Mouse (Mus musculus) frontal cortex, postnatal 10 days (tissue): ENCODE data around the gene Smbd1.

Source experiments
- DNase-seq, 2 experiments: peaks; one replicate each; pipeline ENCODE4 v3.0.0; 2022; ENCODE audit warnings: low spot score in 2 of 2, mixed read lengths in 1 of 2

The Smbd1 gene

GRCm38 (mm10) chr16:32810321-32810720 is at the start of gene Smbd1:
Smbd1 (minus strand) TSS chr16:32810477.
- DNase-seq, result no peak

GRCm38 (mm10) chr16:32858771-32859636 is 48.7 kb upstream of the Smbd1 start:
- no peak for DNase-seq

- no peak for DNase-seq
Observed at GRCm38 (mm10) chr16:32858356-32858755, 48.1 kb upstream of the Smbd1 start.

- no peak for DNase-seq
Observed at GRCm38 (mm10) chr16:32856751-32857150, 46.5 kb upstream of the Smbd1 start.

- no peak for DNase-seq
Observed at GRCm38 (mm10) chr16:32854050-32854571, 43.8 kb upstream of the Smbd1 start.

- no peak for DNase-seq
Observed at GRCm38 (mm10) chr16:32853492-32854049, 43.3 kb upstream of the Smbd1 start.

- no peak for DNase-seq
Observed at GRCm38 (mm10) chr16:32849042-32849830, 39.0 kb upstream of the Smbd1 start.

GRCm38 (mm10) chr16:32847103-32847502 is 36.8 kb upstream of the Smbd1 start:
- DNase-seq, result no peak

GRCm38 (mm10) chr16:32831501-32831900 is 21.2 kb upstream of the Smbd1 start:
- no peak for DNase-seq

GRCm38 (mm10) chr16:32829104-32829503 is 18.8 kb upstream of the Smbd1 start:
- no peak for DNase-seq

GRCm38 (mm10) chr16:32826521-32826920 is 16.2 kb upstream of the Smbd1 start:
- DNase-seq, result no peak

GRCm38 (mm10) chr16:32825380-32825779 is 15.1 kb upstream of the Smbd1 start:
- no peak for DNase-seq

- DNase-seq, result no peak
Observed at GRCm38 (mm10) chr16:32824061-32824460, 13.8 kb upstream of the Smbd1 start.

GRCm38 (mm10) chr16:32823487-32823886 is 13.2 kb upstream of the Smbd1 start:
- no peak for DNase-seq

- DNase-seq, result no peak
Observed at GRCm38 (mm10) chr16:32822881-32823280, 12.6 kb upstream of the Smbd1 start.

- no peak for DNase-seq
Observed at GRCm38 (mm10) chr16:32822450-32822827, 12.2 kb upstream of the Smbd1 start.

- no peak for DNase-seq
Observed at GRCm38 (mm10) chr16:32821772-32822449, 11.6 kb upstream of the Smbd1 start.

- DNase-seq, result no peak
Observed at GRCm38 (mm10) chr16:32818441-32818840, 8.2 kb upstream of the Smbd1 start.

GRCm38 (mm10) chr16:32818036-32818435 is 7.8 kb upstream of the Smbd1 start:
- DNase-seq, result no peak

- DNase-seq, result no peak
Observed at GRCm38 (mm10) chr16:32815160-32815605, 4.9 kb upstream of the Smbd1 start.

- no peak for DNase-seq
Observed at GRCm38 (mm10) chr16:32814539-32814938, 4.3 kb upstream of the Smbd1 start.

GRCm38 (mm10) chr16:32813771-32814170 is 3.5 kb upstream of the Smbd1 start:
- no peak for DNase-seq
